ENCODE assay signal across 7 mouse cellular contexts in the genomic region with DNA sequence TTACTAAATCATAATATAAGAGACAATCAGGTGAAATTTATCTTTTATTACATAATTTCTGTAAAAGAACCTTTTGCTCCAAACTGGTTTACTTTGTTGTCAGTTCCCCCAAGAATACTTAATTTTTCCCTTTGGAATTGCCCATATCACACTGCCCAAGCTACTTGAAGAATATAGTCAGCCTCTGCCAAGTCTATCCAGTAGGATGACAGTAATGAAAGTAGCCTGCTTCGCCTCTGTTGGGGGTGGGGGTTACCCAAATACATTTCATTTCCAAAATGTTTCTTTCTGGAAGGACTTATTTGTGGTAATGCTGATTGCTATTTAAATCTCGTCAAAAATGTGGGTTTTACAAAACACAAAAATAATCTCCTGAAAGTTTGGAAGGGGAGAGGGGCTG.
DNase-seq lines count a peak whose midpoint lies in the region; ATAC-seq and TF ChIP-seq lines count a peak whose summit lies in the region.

No protein-coding gene starts in this region.

- no peaks in the 10 kb centered on the region for H3K27me3 ChIP-seq in liver, postnatal 0 days (ENCODE audit: insufficient read depth, low read length)
- no peaks in the 10 kb centered on the region for H3K27me3 ChIP-seq in liver, embryonic 12.5 days (replicated peaks)
- H3K27me3 ChIP-seq in forebrain, embryonic 12.5 days, result no peaks in the 10 kb centered on the region
- no peaks in the 10 kb centered on the region for H3K27me3 ChIP-seq in limb, embryonic 10.5 days (ENCODE audit: low read depth, poor library complexity, severe bottlenecking)
- H3K27me3 ChIP-seq in stomach, embryonic 15.5 days (replicated peaks), result no peaks in the 10 kb centered on the region

- WGBS in liver, postnatal 0 days (ENCODE audit: insufficient replicate concordance), result 72% methylated on average over 2 of the region's 2 CpGs
- WGBS in liver, embryonic 12.5 days (ENCODE audit: insufficient replicate concordance), result 48% methylated on average over 2 of the region's 2 CpGs
- 18% methylated on average over 2 of the region's 2 CpGs for WGBS in forebrain, embryonic 12.5 days
- 57% methylated on average over 2 of the region's 2 CpGs for WGBS in limb, embryonic 10.5 days
- 22% methylated on average over 2 of the region's 2 CpGs for WGBS in stomach, embryonic 15.5 days

- no peaks in the 10 kb centered on the region for H3K9me3 ChIP-seq in liver, postnatal 0 days (ENCODE audit: low read length)
- no peaks in the 10 kb centered on the region for H3K9me3 ChIP-seq in liver, embryonic 12.5 days (replicated peaks)
- H3K9me3 ChIP-seq in forebrain, embryonic 12.5 days, result no peaks in the 10 kb centered on the region
- H3K9me3 ChIP-seq in limb, embryonic 10.5 days (replicated peaks), result no peaks in the 10 kb centered on the region
- H3K9me3 ChIP-seq in stomach, embryonic 15.5 days, result no peaks in the 10 kb centered on the region

- H3K9ac ChIP-seq in liver, postnatal 0 days (replicated peaks), result no peak overlapping the region
- no peak overlapping the region for H3K9ac ChIP-seq in liver, embryonic 12.5 days
- peak overlapping the region; percentile 63; the same call in 1 of the 2 replicates for H3K9ac ChIP-seq in forebrain, embryonic 12.5 days
- no peak overlapping the region for H3K9ac ChIP-seq in stomach, embryonic 15.5 days

- TF ChIP-seq EP300 in liver, postnatal 0 days (IDR thresholded peaks at IDR 0.05; ENCODE audit: low read depth), result no peak

- no peaks in the 10 kb centered on the region; the same call in 1 of the 2 replicates for H3K4me1 ChIP-seq in liver, postnatal 0 days (ENCODE audit: insufficient read depth)
- H3K4me1 ChIP-seq in liver, embryonic 12.5 days, result no peaks in the 10 kb centered on the region; the same call in 1 of the 2 replicates
- peaks cover 15% of the 10 kb centered on the region for H3K4me1 ChIP-seq in forebrain, embryonic 12.5 days
- peaks cover 15% of the 10 kb centered on the region for H3K4me1 ChIP-seq in limb, embryonic 10.5 days
- H3K4me1 ChIP-seq in stomach, embryonic 15.5 days, result no peaks in the 10 kb centered on the region

- no peak for ATAC-seq in liver, postnatal 0 days
- ATAC-seq in liver, embryonic 12.5 days, result no peak
- ATAC-seq in forebrain, embryonic 12.5 days (ENCODE audit: low FRiP score), result peak; percentile 53
- no peak for ATAC-seq in stomach, embryonic 15.5 days (ENCODE audit: insufficient read depth, low FRiP score, low read depth)

- DNase-seq in liver, postnatal 0 days, result no peak
- no peak for DNase-seq in limb, embryonic 10.5 days (ENCODE audit: low spot score)
- no peak for DNase-seq in urinary bladder, postnatal 25 days (ENCODE audit: low spot score)
- no peak for DNase-seq in left cerebral cortex, adult 18-20 months (ENCODE audit: low spot score in 2 of 2)

- H3K4me2 ChIP-seq in liver, postnatal 0 days (ENCODE audit: low read depth, low read length), result 0 out of 2 replicates have a peak overlapping the region, but pooled peaks have one; percentile 13
- no peak overlapping the region for H3K4me2 ChIP-seq in liver, embryonic 12.5 days
- H3K4me2 ChIP-seq in forebrain, embryonic 12.5 days, result peak overlapping the region; percentile 67
- H3K4me2 ChIP-seq in stomach, embryonic 15.5 days, result peak overlapping the region; percentile 62

- TF ChIP-seq CTCF in liver, postnatal 0 days (IDR thresholded peaks at IDR 0.05; ENCODE audit: low read depth), result no peak

- no peak overlapping the region for H3K4me3 ChIP-seq in liver, postnatal 0 days (ENCODE audit: low read depth, low read length)
- H3K4me3 ChIP-seq in liver, embryonic 12.5 days, result no peak overlapping the region
- peak overlapping the region; percentile 52 for H3K4me3 ChIP-seq in forebrain, embryonic 12.5 days (replicated peaks)
- peak overlapping the region; percentile 46 for H3K4me3 ChIP-seq in limb, embryonic 10.5 days
- peak overlapping the region; percentile 44 for H3K4me3 ChIP-seq in stomach, embryonic 15.5 days (replicated peaks)

- no peak overlapping the region for H3K27ac ChIP-seq in liver, postnatal 0 days (ENCODE audit: low read depth)
- H3K27ac ChIP-seq in liver, embryonic 12.5 days, result no peak overlapping the region
- peak overlapping the region; percentile 89 for H3K27ac ChIP-seq in forebrain, embryonic 12.5 days
- no peak overlapping the region for H3K27ac ChIP-seq in limb, embryonic 10.5 days
- peak overlapping the region; percentile 83 for H3K27ac ChIP-seq in stomach, embryonic 15.5 days

- H3K36me3 ChIP-seq in liver, postnatal 0 days (replicated peaks; ENCODE audit: insufficient read depth, low read length), result no peaks in the 10 kb centered on the region
- H3K36me3 ChIP-seq in liver, embryonic 12.5 days, result no peaks in the 10 kb centered on the region
- H3K36me3 ChIP-seq in forebrain, embryonic 12.5 days (replicated peaks), result no peaks in the 10 kb centered on the region
- H3K36me3 ChIP-seq in limb, embryonic 10.5 days, result no peaks in the 10 kb centered on the region
- no peaks in the 10 kb centered on the region for H3K36me3 ChIP-seq in stomach, embryonic 15.5 days

Comparison
In these comparisons a context has a peak if more than half of its experiments do, and no peak if none do; other contexts are left out.
1. H3K27ac ChIP-seq: peak in forebrain, embryonic 12.5 days (single experiment) and stomach, embryonic 15.5 days (single experiment); none in liver, postnatal 0 days (single experiment), liver, embryonic 12.5 days (single experiment) and limb, embryonic 10.5 days (single experiment).
2. H3K4me3 ChIP-seq: peak in forebrain, embryonic 12.5 days (single experiment), limb, embryonic 10.5 days (single experiment) and stomach, embryonic 15.5 days (single experiment); none in liver, postnatal 0 days (single experiment) and liver, embryonic 12.5 days (single experiment).